Mouse (Mus musculus): ENCODE results near the gene Gm49354.

DNA sequence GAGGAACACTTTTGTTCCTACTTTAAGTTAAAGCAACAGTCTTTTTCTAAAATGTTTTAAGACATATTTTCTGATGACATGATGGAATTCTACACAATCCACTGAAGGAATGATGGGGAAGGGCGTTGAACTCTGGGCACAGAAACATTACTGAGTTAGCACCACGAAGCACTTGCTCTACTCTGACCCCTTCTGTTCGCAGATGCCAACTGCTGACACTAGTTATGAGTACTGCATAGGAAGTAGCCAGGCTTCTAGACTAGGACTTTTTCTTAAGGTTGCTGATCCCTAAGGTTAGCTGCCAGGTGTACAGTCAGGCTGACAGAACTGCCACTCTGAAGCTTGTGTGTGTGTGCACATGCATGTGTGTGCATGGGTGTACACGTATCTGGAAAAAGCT lies 2.8 kb downstream of the Gm49354 start:
- TF ChIP-seq FLI1 (IDR thresholded peaks at IDR 0.05; ENCODE audit: low read length) (no peak), GATA1 (IDR thresholded peaks at IDR 0.05; ENCODE audit: borderline replicate concordance, low read length) (no peak)
